Mouse (Mus musculus) limb, embryonic 15.5 days (tissue): ENCODE results near the gene Bcl9. TPM values are rescaled to one million over a fixed set of nuclear protein-coding genes. Genes with fewer than 3 reads are reported as not detected.

Experiments used
- ATAC-seq: fragments of 200-750 bp; cut with Nextera tagmentation; 2 replicates; pipeline ENCODE4 v1.8.0; 2017; ENCODE audit warnings: low read depth, moderate TSS enrichment; ENCODE audit not compliant: insufficient number of reproducible peaks, low FRiP score, low TSS enrichment
- H3K27ac ChIP-seq: fragments of 300-500 bp; sonication (generic); 2 replicates; pipeline ENCODE4 v1.5.1; 2015; ENCODE audit warnings: moderate library complexity, mild to moderate bottlenecking, inconsistent platforms
- H3K27me3 ChIP-seq: fragments of 300-500 bp; sonication (generic); 2 replicates; pipeline ENCODE4 v1.6.1; 2015; ENCODE audit warnings: inconsistent platforms
- H3K36me3 ChIP-seq: fragments of 300-500 bp; sonication (generic); 2 replicates; pipeline ENCODE4 v1.6.1; 2015; ENCODE audit warnings: inconsistent platforms
- H3K4me1 ChIP-seq: fragments of 300-500 bp; sonication (generic); 2 replicates; pipeline ENCODE4 v1.6.1; 2015; ENCODE audit warnings: inconsistent platforms
- H3K4me2 ChIP-seq: fragments of 300-500 bp; sonication (generic); 2 replicates; pipeline ENCODE4 v1.6.1; 2015; ENCODE audit warnings: mild to moderate bottlenecking, inconsistent platforms
- H3K4me3 ChIP-seq: fragments of 300-500 bp; sonication (generic); 2 replicates; pipeline ENCODE4 v1.5.1; 2015; ENCODE audit warnings: mild to moderate bottlenecking, inconsistent platforms
- H3K9ac ChIP-seq: fragments of 300-500 bp; sonication (generic); 2 replicates; pipeline ENCODE4 v1.6.1; 2015; ENCODE audit warnings: inconsistent platforms
- H3K9me3 ChIP-seq: fragments of 300-500 bp; sonication (generic); 2 replicates; pipeline ENCODE4 v1.6.1; 2016; ENCODE audit warnings: inconsistent platforms
- WGBS: fragments of 180-500 bp; shearing (Covaris S2); methylation state at CpG from one replicate; pipeline ENCODE4 v1.1.7; 2015; 5-methylcytosine and 5-hydroxymethylcytosine counted together
- polyA plus RNA-seq: library from polyadenylated mRNA; unstranded; fragments of >200 nt; fragmentation: Nextera tagmentation; extraction: Ambion mirVana; gene quantifications from 2 replicates; pipeline ENCODE4 v1.2.1, GENCODE M21; 2015

The Bcl9 gene
- polyA plus RNA-seq, 1 experiment from 2014 or later: 54.1 TPM

DNA sequence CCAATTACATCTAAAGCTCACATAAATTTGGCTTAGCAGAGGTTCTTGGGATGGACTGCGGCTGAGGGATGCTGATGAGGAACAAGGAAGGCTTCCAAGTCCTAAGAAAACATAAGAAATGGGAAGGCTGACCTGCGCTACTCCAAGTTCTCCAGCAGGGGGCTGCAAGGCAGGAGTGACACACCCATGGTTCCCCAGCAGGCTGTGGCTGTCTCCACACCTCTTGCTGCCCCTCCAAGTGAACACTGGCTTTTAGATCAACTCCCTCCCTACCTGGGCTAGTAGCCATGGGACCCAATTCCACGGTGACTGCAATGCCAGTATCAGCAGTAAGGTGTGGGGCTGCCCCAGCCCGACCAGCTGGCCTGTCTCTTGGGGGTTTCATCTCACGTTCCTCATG lies 95.8 kb downstream of the Bcl9 start:
- Histone ChIP-seq H3K4me2 (no peak overlapping the region), H3K27me3 (no peaks in the 10 kb centered on the region), H3K4me3 (no peak overlapping the region), H3K9me3 (no peaks in the 10 kb centered on the region), H3K36me3 (peaks cover 31% of the 10 kb centered on the region), H3K9ac (no peak overlapping the region), H3K4me1 (no peaks in the 10 kb centered on the region), H3K27ac (no peak overlapping the region)
- no peak for ATAC-seq
- 43% methylated on average over 5 of the region's 5 CpGs for WGBS

- no peak for ATAC-seq
- Histone ChIP-seq H3K36me3 (peaks cover 7% of the 10 kb centered on the region; the same call in 1 of the 2 replicates), H3K9ac (no peak overlapping the region), H3K27ac (no peak overlapping the region), H3K4me2 (no peak overlapping the region), H3K4me1 (no peaks in the 10 kb centered on the region), H3K4me3 (no peak overlapping the region), H3K9me3 (no peaks in the 10 kb centered on the region), H3K27me3 (no peaks in the 10 kb centered on the region)
- 28% methylated on average over 4 of the region's 4 CpGs for WGBS
Observed at GRCm38 (mm10) chr3:97199261-97199660, 98.5 kb downstream of the Bcl9 start.

GRCm38 (mm10) chr3:97196571-97196970 lies 101.1 kb downstream of the Bcl9 start:
- no peaks in the 10 kb centered on the region for H3K36me3 ChIP-seq
- peak overlapping the region; percentile 22; the same call in 1 of the 2 replicates for H3K27ac ChIP-seq
- H3K27me3 ChIP-seq: no peaks in the 10 kb centered on the region
- ATAC-seq: no peak
- H3K9me3 ChIP-seq: no peaks in the 10 kb centered on the region
- no peaks in the 10 kb centered on the region for H3K4me1 ChIP-seq
- 84% methylated on average over 8 of the region's 8 CpGs for WGBS
- H3K4me2 ChIP-seq: no peak overlapping the region
- no peak overlapping the region for H3K4me3 ChIP-seq
- H3K9ac ChIP-seq: no peak overlapping the region

DNA sequence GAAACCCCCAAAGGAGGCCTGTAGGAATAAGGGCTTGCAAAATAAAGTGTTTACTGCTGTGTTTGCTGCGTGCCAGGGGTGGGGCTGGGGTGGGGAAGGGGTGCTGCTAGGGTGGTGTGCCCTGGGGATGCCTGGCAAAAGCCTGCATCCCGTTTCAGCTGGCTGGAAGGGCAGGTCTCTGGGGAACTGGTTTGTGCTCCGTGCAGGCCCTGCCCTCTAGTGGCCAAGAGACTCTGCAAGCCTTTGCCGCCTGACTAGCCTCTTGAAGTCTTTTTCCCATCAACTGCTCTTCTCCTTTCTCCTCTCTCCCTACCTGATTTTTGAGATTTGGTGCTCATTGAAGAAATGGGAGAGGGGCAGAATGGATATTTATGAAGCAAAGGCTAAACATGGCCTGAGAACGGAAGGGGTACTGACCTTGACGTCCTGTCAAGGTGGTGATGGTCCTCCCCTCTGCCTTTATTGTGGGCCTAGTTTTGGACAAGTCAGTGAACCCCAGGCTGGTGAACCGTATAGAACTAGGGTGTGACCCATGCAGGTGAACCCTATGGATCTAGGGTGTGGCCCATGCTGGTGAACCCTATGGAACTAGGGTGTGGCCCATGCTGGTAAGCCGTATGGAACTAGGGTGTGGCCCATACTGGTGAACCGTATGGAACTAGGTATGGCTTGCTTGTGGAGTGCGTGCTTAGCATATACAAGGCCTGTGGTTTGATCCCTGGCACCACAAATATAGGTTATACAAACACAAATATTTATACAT lies 112.4 kb downstream of the Bcl9 start:
- WGBS: 42% methylated on average over 10 of the region's 10 CpGs
- H3K4me2 ChIP-seq: no peak overlapping the region
- ATAC-seq: no peak
- no peak overlapping the region for H3K4me3 ChIP-seq
- H3K9ac ChIP-seq: no peak overlapping the region
- H3K36me3 ChIP-seq: no peaks in the 10 kb centered on the region
- peaks cover 10% of the 10 kb centered on the region for H3K27me3 ChIP-seq
- no peak overlapping the region for H3K27ac ChIP-seq
- no peaks in the 10 kb centered on the region for H3K9me3 ChIP-seq
- H3K4me1 ChIP-seq: peaks cover 2% of the 10 kb centered on the region; the same call in 1 of the 2 replicates

DNA sequence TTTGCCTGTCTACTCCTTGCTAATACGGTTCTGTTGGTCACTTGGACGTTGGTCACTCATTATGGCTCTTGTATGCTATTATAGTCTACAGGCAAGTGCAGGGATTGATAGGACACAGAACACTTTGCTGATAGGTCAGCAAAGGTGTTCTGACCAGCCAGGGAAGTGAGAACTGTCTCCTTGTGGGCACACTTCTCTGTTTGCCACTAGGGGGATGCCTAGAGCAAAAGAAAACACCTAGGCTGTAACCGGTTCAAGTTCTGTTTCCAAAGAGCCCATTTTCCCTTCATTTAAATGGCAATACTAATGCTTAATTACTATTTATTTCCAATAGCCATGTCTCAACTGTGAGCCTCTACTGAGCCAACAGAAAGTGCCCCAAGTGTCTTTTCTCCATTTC lies 113.9 kb downstream of the Bcl9 start:
- Histone ChIP-seq H3K27me3 (peaks cover 10% of the 10 kb centered on the region), H3K4me2 (no peak overlapping the region), H3K36me3 (no peaks in the 10 kb centered on the region), H3K4me3 (no peak overlapping the region), H3K4me1 (0 out of 2 replicates have a peak, but pooled peaks cover 2% of the 10 kb centered on the region), H3K9ac (no peak overlapping the region), H3K9me3 (no peaks in the 10 kb centered on the region), H3K27ac (no peak overlapping the region)
- WGBS: 40% methylated on average over 3 of the region's 3 CpGs
- ATAC-seq: no peak

DNA sequence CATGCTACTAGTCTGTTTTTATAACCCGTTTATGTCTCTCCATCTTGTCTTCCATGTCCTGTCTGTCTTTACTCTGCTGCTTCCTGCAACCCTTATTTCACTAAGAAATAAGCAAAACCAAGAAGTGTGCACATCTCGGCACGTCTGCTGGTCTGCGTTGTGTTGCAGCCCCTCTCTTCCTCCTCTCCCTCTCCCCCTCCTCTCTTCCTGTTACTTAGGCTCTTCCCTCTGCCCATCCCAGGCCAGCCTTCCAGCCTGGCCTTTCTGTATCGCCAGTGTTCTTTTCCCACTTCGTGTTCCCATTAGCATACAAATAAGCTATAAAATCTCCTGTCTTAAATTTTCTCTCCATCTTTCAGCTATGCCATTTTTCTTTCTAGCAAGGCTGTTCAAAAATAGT lies 117.2 kb downstream of the Bcl9 start:
- H3K4me1 ChIP-seq: no peaks in the 10 kb centered on the region
- ATAC-seq: no peak
- peaks cover 10% of the 10 kb centered on the region for H3K27me3 ChIP-seq
- WGBS: 47% methylated on average over 6 of the region's 6 CpGs
- no peak overlapping the region for H3K9ac ChIP-seq
- H3K27ac ChIP-seq: no peak overlapping the region
- no peak overlapping the region for H3K4me3 ChIP-seq
- 0 out of 2 replicates have a peak, but pooled peaks cover 7% of the 10 kb centered on the region for H3K36me3 ChIP-seq
- no peaks in the 10 kb centered on the region for H3K9me3 ChIP-seq
- H3K4me2 ChIP-seq: no peak overlapping the region

DNA sequence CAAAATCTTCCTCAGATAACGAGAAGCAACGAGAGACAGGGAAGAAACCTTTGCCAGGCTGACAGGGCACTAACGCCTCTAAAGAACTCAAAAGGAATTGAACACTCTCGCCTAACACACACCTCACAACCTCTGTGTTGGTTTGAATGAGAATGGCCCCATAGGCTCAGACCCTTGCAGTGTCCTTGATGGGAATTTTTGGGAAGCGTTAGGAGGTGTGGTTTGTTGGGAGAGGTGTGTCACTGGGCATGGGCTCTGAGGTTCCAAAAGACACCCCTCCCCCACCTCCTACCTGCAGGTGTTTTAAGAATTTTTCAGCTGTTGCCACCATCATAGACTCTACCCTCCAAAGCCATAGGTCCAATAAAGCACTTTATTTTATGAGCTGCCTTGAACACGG lies 118.8 kb downstream of the Bcl9 start:
- H3K4me3 ChIP-seq: no peak overlapping the region
- H3K27ac ChIP-seq: no peak overlapping the region

GRCm38 (mm10) chr3:97172632-97173031 lies 125.1 kb downstream of the Bcl9 start:
- WGBS: 72% methylated on average over 5 of the region's 5 CpGs
- ATAC-seq: no peak
- no peaks in the 10 kb centered on the region for H3K9me3 ChIP-seq
- no peak overlapping the region for H3K4me2 ChIP-seq
- H3K4me1 ChIP-seq: no peaks in the 10 kb centered on the region
- H3K9ac ChIP-seq: no peak overlapping the region
- H3K36me3 ChIP-seq: 0 out of 2 replicates have a peak, but pooled peaks cover 6% of the 10 kb centered on the region
- H3K27ac ChIP-seq: no peak overlapping the region
- no peaks in the 10 kb centered on the region for H3K27me3 ChIP-seq
- no peak overlapping the region for H3K4me3 ChIP-seq

More for the DNA sequence above, 118.8 kb downstream of the Bcl9 start:
- Histone ChIP-seq H3K9me3 (no peaks in the 10 kb centered on the region), H3K27me3 (peaks cover 4% of the 10 kb centered on the region; the same call in 1 of the 2 replicates), H3K4me2 (no peak overlapping the region), H3K9ac (no peak overlapping the region), H3K4me1 (no peaks in the 10 kb centered on the region), H3K36me3 (0 out of 2 replicates have a peak, but pooled peaks cover 7% of the 10 kb centered on the region)
- WGBS: 51% methylated on average over 6 of the region's 6 CpGs
- no peak for ATAC-seq

- WGBS: 61% methylated on average over 9 of the region's 9 CpGs
- Histone ChIP-seq H3K27me3 (no peaks in the 10 kb centered on the region), H3K9ac (no peak overlapping the region), H3K4me1 (no peaks in the 10 kb centered on the region), H3K36me3 (0 out of 2 replicates have a peak, but pooled peaks cover 6% of the 10 kb centered on the region), H3K9me3 (no peaks in the 10 kb centered on the region), H3K4me2 (no peak overlapping the region), H3K27ac (no peak overlapping the region), H3K4me3 (no peak overlapping the region)
- ATAC-seq: no peak
Observed at GRCm38 (mm10) chr3:97172231-97172630, 125.5 kb downstream of the Bcl9 start.

DNA sequence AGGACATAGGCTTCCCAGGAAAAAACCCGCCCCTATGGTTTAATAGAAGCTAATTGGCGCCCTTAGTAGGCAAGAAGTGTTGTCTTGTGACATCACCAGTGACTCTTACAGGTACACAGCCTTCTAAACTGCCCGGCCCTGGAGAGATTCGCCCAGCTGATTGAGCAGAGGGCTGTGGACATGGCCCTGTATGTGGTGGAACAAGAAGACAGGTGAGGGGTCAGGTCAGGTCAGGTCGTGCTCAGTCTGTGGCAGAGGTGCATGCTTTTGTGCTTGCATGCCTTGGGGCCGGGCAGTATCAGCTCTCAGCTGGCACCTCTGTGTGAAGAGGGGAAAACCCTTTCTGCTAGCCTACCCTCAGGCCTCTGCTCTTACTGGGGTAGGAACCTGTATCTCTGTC lies 126.2 kb downstream of the Bcl9 start:
- no peak for ATAC-seq
- WGBS: 82% methylated on average over 6 of the region's 6 CpGs
- H3K4me3 ChIP-seq: no peak overlapping the region
- H3K4me1 ChIP-seq: no peaks in the 10 kb centered on the region
- no peak overlapping the region for H3K9ac ChIP-seq
- H3K27ac ChIP-seq: no peak overlapping the region
- no peaks in the 10 kb centered on the region for H3K9me3 ChIP-seq
- H3K36me3 ChIP-seq: peaks cover 6% of the 10 kb centered on the region; the same call in 1 of the 2 replicates
- H3K27me3 ChIP-seq: no peaks in the 10 kb centered on the region
- H3K4me2 ChIP-seq: no peak overlapping the region

- H3K4me2 ChIP-seq: no peak overlapping the region
- no peaks in the 10 kb centered on the region for H3K27me3 ChIP-seq
- no peak overlapping the region for H3K4me3 ChIP-seq
- no peak overlapping the region for H3K27ac ChIP-seq
- no peaks in the 10 kb centered on the region for H3K4me1 ChIP-seq
- no peaks in the 10 kb centered on the region for H3K9me3 ChIP-seq
- H3K9ac ChIP-seq: no peak overlapping the region
- 62% methylated on average over 4 of the region's 4 CpGs for WGBS
- peaks cover 11% of the 10 kb centered on the region; the same call in 1 of the 2 replicates for H3K36me3 ChIP-seq
- no peak for ATAC-seq
Observed at GRCm38 (mm10) chr3:97167126-97167525, 130.6 kb downstream of the Bcl9 start.

DNA sequence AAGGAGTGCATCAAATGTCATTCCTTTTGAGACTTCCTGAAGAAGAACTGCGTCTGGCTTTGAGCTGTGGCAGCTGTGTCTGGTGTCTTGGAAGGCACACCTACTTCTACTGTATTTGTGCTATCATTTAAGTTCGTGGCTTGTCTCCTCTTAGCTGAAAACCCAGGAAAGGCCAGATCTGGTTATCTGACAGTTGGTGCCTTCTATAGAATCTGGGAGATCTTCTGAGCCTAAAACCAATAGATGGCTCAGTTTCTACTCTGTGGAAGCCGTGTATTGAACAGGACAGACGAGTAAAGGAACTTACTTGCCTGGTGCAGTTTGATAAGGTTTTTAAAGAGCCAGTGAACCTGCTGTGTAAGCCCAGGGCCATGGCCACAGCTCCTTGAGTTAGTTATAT lies 133.2 kb downstream of the Bcl9 start:
- WGBS: 77% methylated on average over 4 of the region's 4 CpGs
- ATAC-seq: no peak
- no peak overlapping the region for H3K9ac ChIP-seq

More for the DNA sequence above, 133.2 kb downstream of the Bcl9 start:
- peaks cover 11% of the 10 kb centered on the region; the same call in 1 of the 2 replicates for H3K36me3 ChIP-seq
- H3K27me3 ChIP-seq: no peaks in the 10 kb centered on the region
- no peaks in the 10 kb centered on the region for H3K9me3 ChIP-seq
- H3K4me2 ChIP-seq: no peak overlapping the region
- peaks cover 14% of the 10 kb centered on the region for H3K4me1 ChIP-seq
- no peak overlapping the region for H3K4me3 ChIP-seq
- no peak overlapping the region for H3K27ac ChIP-seq
